Mouse (Mus musculus) embryonic facial prominence, embryonic 12.5 days (tissue): ENCODE measurements around the gene Zfp319. TPM values are rescaled to one million over a fixed set of nuclear protein-coding genes. Genes with fewer than 3 reads are reported as not detected.

Experiments used
- ATAC-seq: fragments of 200-750 bp; cut with Nextera tagmentation; 2 replicates; pipeline ENCODE4 v1.8.0; 2017; ENCODE audit not compliant: insufficient number of reproducible peaks, insufficient read depth, low FRiP score, low TSS enrichment
- H3K27ac ChIP-seq: fragments of 300-500 bp; sonication (generic); 2 replicates; pipeline ENCODE4 v1.5.1; 2016; ENCODE audit warnings: mild to moderate bottlenecking
- H3K27me3 ChIP-seq: fragments of 300-500 bp; sonication (generic); 2 replicates; pipeline ENCODE4 v1.6.1; 2016; ENCODE audit warnings: mild to moderate bottlenecking, moderate library complexity
- H3K36me3 ChIP-seq: fragments of 300-500 bp; sonication (generic); 2 replicates; pipeline ENCODE4 v1.6.1; 2016; ENCODE audit warnings: mild to moderate bottlenecking
- H3K4me1 ChIP-seq: fragments of 300-500 bp; sonication (generic); 2 replicates; pipeline ENCODE4 v1.6.1; 2016
- H3K4me2 ChIP-seq: fragments of 300-500 bp; sonication (generic); replicated peaks from 2 replicates; pipeline ENCODE4 v1.6.1; 2016; ENCODE audit warnings: mild to moderate bottlenecking, moderate library complexity
- H3K4me3 ChIP-seq: fragments of 300-500 bp; sonication (generic); 2 replicates; pipeline ENCODE4 v1.5.1; 2016; ENCODE audit warnings: mild to moderate bottlenecking
- H3K9ac ChIP-seq: fragments of 300-500 bp; sonication (generic); 2 replicates; pipeline ENCODE4 v1.6.1; 2016; ENCODE audit warnings: mild to moderate bottlenecking, moderate library complexity
- H3K9me3 ChIP-seq: fragments of 300-500 bp; sonication (generic); 2 replicates; pipeline ENCODE4 v1.6.1; 2016; ENCODE audit warnings: mild to moderate bottlenecking, moderate library complexity
- WGBS: fragments of 180-500 bp; shearing (Covaris S2); methylation state at CpG from one replicate; pipeline ENCODE4 v1.1.7; 2016; 5-methylcytosine and 5-hydroxymethylcytosine counted together
- polyA plus RNA-seq: library from polyadenylated mRNA; unstranded; fragments of >200 nt; fragmentation: Nextera tagmentation; extraction: Ambion mirVana; gene quantifications from 2 replicates; pipeline ENCODE4 v1.2.1, GENCODE M21; 2016

Zfp319 gene
- polyA plus RNA-seq, 1 experiment from 2014 or later: 14.4 TPM

DNA sequence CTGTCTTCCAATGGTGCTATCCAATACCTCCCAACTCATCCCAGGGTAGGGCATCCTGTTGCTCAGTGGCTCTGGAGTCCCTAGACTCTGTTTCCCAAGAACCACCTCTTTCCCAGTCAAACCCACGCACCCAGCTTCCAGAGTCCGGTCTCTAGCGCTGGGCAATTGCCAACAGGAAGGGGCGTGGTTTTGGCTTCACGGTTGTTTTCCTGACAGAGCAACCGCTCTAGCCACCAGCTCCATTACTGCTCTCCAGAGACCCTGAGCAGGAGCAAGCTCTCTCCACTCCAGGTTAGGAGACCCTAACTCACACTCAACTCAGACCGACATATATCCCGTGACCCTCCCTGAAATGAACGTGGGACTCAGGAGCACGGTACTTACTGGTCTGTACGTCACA is 38.6 kb downstream of the Zfp319 start:
- Histone ChIP-seq H3K9ac (no peak overlapping the region), H3K4me3 (no peak overlapping the region), H3K27me3 (no peaks in the 10 kb centered on the region), H3K4me2 (no peak overlapping the region), H3K36me3 (no peaks in the 10 kb centered on the region), H3K4me1 (no peaks in the 10 kb centered on the region), H3K27ac (no peak overlapping the region), H3K9me3 (no peaks in the 10 kb centered on the region)
- 67% methylated on average over 11 of the region's 11 CpGs for WGBS
- ATAC-seq: no peak

DNA sequence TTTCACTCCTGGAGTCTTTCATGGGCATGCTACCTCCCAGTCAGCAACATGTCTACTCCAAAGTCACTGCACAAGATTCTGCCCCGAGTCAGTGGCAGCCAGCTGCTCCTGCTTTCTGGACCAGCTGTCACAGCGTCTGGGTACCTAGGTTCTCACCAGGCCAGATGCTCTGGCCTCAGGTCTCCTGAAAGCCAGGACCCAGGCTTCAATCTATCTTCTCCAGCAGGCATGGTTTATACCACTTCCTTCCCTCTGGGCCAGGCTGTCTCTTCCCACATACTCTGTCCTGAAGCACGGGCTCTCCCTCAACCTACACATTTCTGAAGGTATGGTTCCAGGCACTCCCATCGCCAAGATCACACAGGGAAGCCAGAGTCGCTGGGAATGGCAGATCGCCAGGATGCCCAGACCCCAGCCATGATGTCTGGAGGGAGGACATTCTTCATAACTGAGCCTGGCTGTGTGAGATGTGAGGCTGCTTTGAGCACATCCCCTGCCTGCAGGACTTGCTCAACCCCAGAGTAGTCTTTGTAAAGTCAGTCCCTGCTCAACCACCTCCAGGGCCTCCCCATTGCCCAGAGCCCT is 42.6 kb downstream of the Zfp319 start:
- 69% methylated on average over 6 of the region's 6 CpGs for WGBS
- no peak for ATAC-seq
- H3K36me3 ChIP-seq: no peaks in the 10 kb centered on the region

DNA sequence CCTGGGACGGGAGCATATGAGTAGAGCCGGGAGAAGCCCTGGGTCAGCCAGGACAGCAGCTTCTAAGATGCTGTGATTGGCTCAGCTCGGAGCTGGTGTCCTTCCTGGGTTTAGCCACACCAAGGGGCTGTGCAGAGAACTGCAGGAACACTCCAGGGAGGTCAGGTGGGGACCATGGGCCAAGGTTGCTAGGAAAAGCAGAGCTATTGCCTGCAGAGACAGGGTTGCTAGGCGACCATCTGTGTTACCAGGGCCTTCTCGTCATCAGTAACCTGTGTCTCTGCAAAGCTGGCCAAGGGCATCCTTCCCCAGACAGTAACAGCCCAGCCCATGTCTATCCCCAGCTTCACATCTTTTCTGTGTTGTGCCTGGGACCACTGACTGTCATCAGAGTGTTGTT is 50.3 kb downstream of the Zfp319 start:
- Histone ChIP-seq H3K4me3 (no peak overlapping the region), H3K4me1 (no peaks in the 10 kb centered on the region), H3K4me2 (no peak overlapping the region), H3K9ac (no peak overlapping the region), H3K9me3 (no peaks in the 10 kb centered on the region), H3K36me3 (no peaks in the 10 kb centered on the region), H3K27ac (no peak overlapping the region), H3K27me3 (no peaks in the 10 kb centered on the region)
- no peak for ATAC-seq
- 60% methylated on average over 5 of the region's 5 CpGs for WGBS

More for the DNA sequence above, 42.6 kb downstream of the Zfp319 start:
- H3K9me3 ChIP-seq: no peaks in the 10 kb centered on the region
- no peak overlapping the region for H3K9ac ChIP-seq
- no peaks in the 10 kb centered on the region for H3K27me3 ChIP-seq
- H3K27ac ChIP-seq: no peak overlapping the region
- no peak overlapping the region for H3K4me3 ChIP-seq
- no peaks in the 10 kb centered on the region for H3K4me1 ChIP-seq
- H3K4me2 ChIP-seq: no peak overlapping the region

Other genes with a start within 250 kb of the Zfp319 start
- gene Kifc3, start 129.1 kb downstream of the Zfp319 start, polyA plus RNA-seq: 11.7 and 15.1 TPM in 2 replicates
- 0.13 and 0.17 TPM in 2 replicates for gene Cngb1, start 25.4 kb downstream of the Zfp319 start, polyA plus RNA-seq
- gene Tepp, start 21.4 kb downstream of the Zfp319 start, polyA plus RNA-seq: 0.99 TPM in 1 of 2 replicates, not detected in the other
- gene Usb1, start 334 bp upstream of the Zfp319 start, polyA plus RNA-seq: 44.8 and 48.2 TPM in 2 replicates
- gene Mmp15, start 20.3 kb upstream of the Zfp319 start, polyA plus RNA-seq: 17.6 and 17.9 TPM in 2 replicates
- gene Cfap20, start 102.9 kb upstream of the Zfp319 start, polyA plus RNA-seq: 148 and 152 TPM in 2 replicates
- 12.2 and 12.9 TPM in 2 replicates for gene Csnk2a2, start 158.1 kb upstream of the Zfp319 start, polyA plus RNA-seq
- 0.20 and 0.29 TPM in 2 replicates for gene Ccdc113, start 202.1 kb upstream of the Zfp319 start, polyA plus RNA-seq
- not detected in 2 replicates for gene Prss54, start 244.4 kb upstream of the Zfp319 start, polyA plus RNA-seq